Comparison of ENCODE assay signal across 22 mouse cellular contexts in genomic region chr17:81586759-81587158, GRCm38 (mm10).
DNase-seq lines count a peak whose midpoint lies in the region; ATAC-seq lines count a peak whose summit lies in the region.
"Had no signal": no experiment of that assay in that cellular context is flagged by ENCODE, and none has a peak within 500 bp of the region (broad histone marks: within the 10 kb centered on the region; RNA-seq: fewer than 3 reads in every experiment).

No protein-coding gene starts in this region.

- no peak for DNase-seq in frontal cortex, postnatal 36 days (ENCODE audit: low spot score in 2 of 2)
- DNase-seq in right cerebral cortex, adult 18-20 months = peak; percentile 33
- no peak for DNase-seq in right cerebral cortex, postnatal 25 days
- peak; percentile 64 for DNase-seq in brain, adult 2 months (ENCODE audit: low read depth, low spot score)
- no peak for DNase-seq in left cerebral cortex, adult 11 months (ENCODE audit: low spot score)
- DNase-seq in embryo, embryonic 11 days = no peak
- no peak for DNase-seq in urinary bladder, postnatal 4 days (ENCODE audit: low spot score in 2 of 2)
- DNase-seq: adrenal gland, postnatal 10 days; adrenal gland, postnatal 36 days; cerebellum, adult 11 months; cerebellum, adult 2 months; cerebellum, adult 9-11 months; cerebellum, postnatal 25 days; gastrocnemius, postnatal 25 days; heart, adult 2 months; heart, postnatal 14 days; heart, postnatal 4 days had no signal

- peak; percentile 45 for ATAC-seq in frontal cortex, adult (ENCODE audit: low TSS enrichment)
- ATAC-seq: forebrain, embryonic 13.5 days; forebrain, embryonic 16.5 days; intestine, postnatal 0 days; Patski had no signal

Comparison
In these comparisons a context has a peak if more than half of its experiments do, and no peak if none do; other contexts are left out.
1. DNase-seq: peak in right cerebral cortex, adult 18-20 months (single experiment) and brain, adult 2 months (single experiment); none in frontal cortex, postnatal 36 days (0 of 2), right cerebral cortex, postnatal 25 days (single experiment), left cerebral cortex, adult 11 months (single experiment), embryo, embryonic 11 days (single experiment) and urinary bladder, postnatal 4 days (0 of 2).